Mouse (Mus musculus): Measurements from ENCODE around the gene Ptdss2. TPM values are rescaled to one million over a fixed set of nuclear protein-coding genes. Genes with fewer than 3 reads are reported as not detected.

The Ptdss2 gene
- polyA plus RNA-seq, 1 experiment from 2014 or later: 95.8 TPM

GRCm38 (mm10) chr7:141164850-141165249 lies 42.7 kb downstream of the Ptdss2 start:
- Histone ChIP-seq H3K4me1 (ENCODE audit: control insufficient read depth, insufficient read depth, low read depth, low read length) (no peaks in the 10 kb centered on the region; the same call in 1 of the 2 replicates), H3K4me2 (ENCODE audit: low read length) (no peak overlapping the region), H3K27me3 (replicated peaks; ENCODE audit: control insufficient read depth, insufficient read depth, low read length) (no peaks in the 10 kb centered on the region), H3K27ac (ENCODE audit: low read depth, low read length) (no peak overlapping the region), H3K9ac (ENCODE audit: low read depth, low read length) (no peak overlapping the region), H3K4me3 (ENCODE audit: low read length) (no peak overlapping the region), H3K9me3 (ENCODE audit: control insufficient read depth, low read length) (no peaks in the 10 kb centered on the region), H3K36me3 (ENCODE audit: control insufficient read depth, insufficient read depth, low read length) (peaks cover 3% of the 10 kb centered on the region; the same call in 1 of the 2 replicates)
- WGBS: 87% methylated on average over 6 of the region's 6 CpGs
- ATAC-seq: no peak

- Histone ChIP-seq H3K9me3 (ENCODE audit: control insufficient read depth, low read length) (no peaks in the 10 kb centered on the region), H3K36me3 (ENCODE audit: control insufficient read depth, insufficient read depth, low read length) (no peaks in the 10 kb centered on the region), H3K27me3 (replicated peaks; ENCODE audit: control insufficient read depth, insufficient read depth, low read length) (no peaks in the 10 kb centered on the region), H3K27ac (ENCODE audit: low read depth, low read length) (no peak overlapping the region), H3K4me1 (ENCODE audit: control insufficient read depth, insufficient read depth, low read depth, low read length) (peaks cover 1% of the 10 kb centered on the region), H3K9ac (ENCODE audit: low read depth, low read length) (peak overlapping the region; percentile 54), H3K4me2 (ENCODE audit: low read length) (peak overlapping the region; percentile 54), H3K4me3 (ENCODE audit: low read length) (peak overlapping the region; percentile 33)
- WGBS: 23% methylated on average over 7 of the region's 7 CpGs
- no peak for ATAC-seq
Measured at GRCm38 (mm10) chr7:141167901-141168517, 45.8 kb downstream of the Ptdss2 start.

- WGBS: 5% methylated on average over 22 of the region's 22 CpGs
- Histone ChIP-seq H3K36me3 (ENCODE audit: control insufficient read depth, insufficient read depth, low read length) (no peaks in the 10 kb centered on the region), H3K4me3 (ENCODE audit: low read length) (peak overlapping the region; percentile 33), H3K9ac (ENCODE audit: low read depth, low read length) (peak overlapping the region; percentile 54), H3K4me1 (ENCODE audit: control insufficient read depth, insufficient read depth, low read depth, low read length) (peaks cover 5% of the 10 kb centered on the region), H3K4me2 (ENCODE audit: low read length) (peak overlapping the region; percentile 54), H3K9me3 (ENCODE audit: control insufficient read depth, low read length) (no peaks in the 10 kb centered on the region), H3K27ac (ENCODE audit: low read depth, low read length) (no peak overlapping the region), H3K27me3 (replicated peaks; ENCODE audit: control insufficient read depth, insufficient read depth, low read length) (no peaks in the 10 kb centered on the region)
- no peak for ATAC-seq
Measured at GRCm38 (mm10) chr7:141168518-141168953, 46.4 kb downstream of the Ptdss2 start.

- Histone ChIP-seq H3K9ac (ENCODE audit: low read depth, low read length) (no peak overlapping the region), H3K27ac (ENCODE audit: low read depth, low read length) (no peak overlapping the region), H3K4me3 (ENCODE audit: low read length) (no peak overlapping the region), H3K4me1 (ENCODE audit: control insufficient read depth, insufficient read depth, low read depth, low read length) (peaks cover 5% of the 10 kb centered on the region), H3K4me2 (ENCODE audit: low read length) (no peak overlapping the region), H3K9me3 (ENCODE audit: control insufficient read depth, low read length) (no peaks in the 10 kb centered on the region), H3K36me3 (ENCODE audit: control insufficient read depth, insufficient read depth, low read length) (no peaks in the 10 kb centered on the region), H3K27me3 (replicated peaks; ENCODE audit: control insufficient read depth, insufficient read depth, low read length) (no peaks in the 10 kb centered on the region)
- no peak for ATAC-seq
- WGBS: 67% methylated on average over 1 of the region's 1 CpGs
Measured at GRCm38 (mm10) chr7:141169300-141169699, 47.1 kb downstream of the Ptdss2 start.

GRCm38 (mm10) chr7:141169866-141170265 lies 47.7 kb downstream of the Ptdss2 start:
- no peak overlapping the region for H3K27ac ChIP-seq (ENCODE audit: low read depth, low read length)
- no peaks in the 10 kb centered on the region for H3K36me3 ChIP-seq (ENCODE audit: control insufficient read depth, insufficient read depth, low read length)
- peaks cover 5% of the 10 kb centered on the region for H3K4me1 ChIP-seq (ENCODE audit: control insufficient read depth, insufficient read depth, low read depth, low read length)
- no peaks in the 10 kb centered on the region for H3K27me3 ChIP-seq (replicated peaks; ENCODE audit: control insufficient read depth, insufficient read depth, low read length)
- no peak overlapping the region for H3K4me3 ChIP-seq (ENCODE audit: low read length)
- H3K9me3 ChIP-seq (ENCODE audit: control insufficient read depth, low read length): no peaks in the 10 kb centered on the region
- ATAC-seq: no peak
- H3K9ac ChIP-seq (ENCODE audit: low read depth, low read length): no peak overlapping the region
- H3K4me2 ChIP-seq (ENCODE audit: low read length): no peak overlapping the region

- WGBS: 2% methylated on average over 51 of the region's 55 CpGs
Measured at GRCm38 (mm10) chr7:141172116-141173006, 50.2 kb downstream of the Ptdss2 start, which contains the start of gene Rnh1. Rnh1 (minus strand) TSS chr7:141172857.

GRCm38 (mm10) chr7:141173323-141173850 lies 51.2 kb downstream of the Ptdss2 start:
- Histone ChIP-seq H3K27me3 (replicated peaks; ENCODE audit: control insufficient read depth, insufficient read depth, low read length) (no peaks in the 10 kb centered on the region), H3K4me1 (ENCODE audit: control insufficient read depth, insufficient read depth, low read depth, low read length) (peaks cover 5% of the 10 kb centered on the region), H3K4me2 (ENCODE audit: low read length) (peak overlapping the region; percentile 75), H3K4me3 (ENCODE audit: low read length) (peak overlapping the region; percentile 54), H3K36me3 (ENCODE audit: control insufficient read depth, insufficient read depth, low read length) (no peaks in the 10 kb centered on the region), H3K9me3 (ENCODE audit: control insufficient read depth, low read length) (no peaks in the 10 kb centered on the region), H3K9ac (ENCODE audit: low read depth, low read length) (no peak overlapping the region), H3K27ac (ENCODE audit: low read depth, low read length) (peak overlapping the region; percentile 92; the same call in 1 of the 2 replicates)
- no peak for ATAC-seq
- 83% methylated on average over 5 of the region's 5 CpGs for WGBS

More at GRCm38 (mm10) chr7:141172116-141173006, 50.2 kb downstream of the Ptdss2 start, which contains the start of gene Rnh1:
- peak; percentile 98 for ATAC-seq
- peak within 1 kb of the TSS; percentile 54 for H3K4me3 ChIP-seq (ENCODE audit: low read length)
- H3K4me1 ChIP-seq (ENCODE audit: control insufficient read depth, insufficient read depth, low read depth, low read length): peaks cover 5% of the 10 kb centered on the region
- H3K9me3 ChIP-seq (ENCODE audit: control insufficient read depth, low read length): no peaks in the 10 kb centered on the region
- peak within 1 kb of the TSS; percentile 92 for H3K27ac ChIP-seq (ENCODE audit: low read depth, low read length)
- H3K4me2 ChIP-seq (ENCODE audit: low read length): peak within 1 kb of the TSS; percentile 75
- no peaks in the 10 kb centered on the region for H3K36me3 ChIP-seq (ENCODE audit: control insufficient read depth, insufficient read depth, low read length)
- peak within 1 kb of the TSS; percentile 69 for H3K9ac ChIP-seq (ENCODE audit: low read depth, low read length)
- no peaks in the 10 kb centered on the region for H3K27me3 ChIP-seq (replicated peaks; ENCODE audit: control insufficient read depth, insufficient read depth, low read length)

GRCm38 (mm10) chr7:141175068-141175467 lies 52.9 kb downstream of the Ptdss2 start:
- no peak for ATAC-seq
- H3K4me2 ChIP-seq (ENCODE audit: low read length): no peak overlapping the region
- no peak overlapping the region for H3K9ac ChIP-seq (ENCODE audit: low read depth, low read length)
- no peak overlapping the region for H3K4me3 ChIP-seq (ENCODE audit: low read length)
- no peak overlapping the region for H3K27ac ChIP-seq (ENCODE audit: low read depth, low read length)
- peaks cover 5% of the 10 kb centered on the region for H3K4me1 ChIP-seq (ENCODE audit: control insufficient read depth, insufficient read depth, low read depth, low read length)
- H3K27me3 ChIP-seq (replicated peaks; ENCODE audit: control insufficient read depth, insufficient read depth, low read length): no peaks in the 10 kb centered on the region
- H3K36me3 ChIP-seq (ENCODE audit: control insufficient read depth, insufficient read depth, low read length): no peaks in the 10 kb centered on the region
- WGBS: 87% methylated on average over 4 of the region's 4 CpGs
- no peaks in the 10 kb centered on the region for H3K9me3 ChIP-seq (ENCODE audit: control insufficient read depth, low read length)

- ATAC-seq: no peak
- Histone ChIP-seq H3K4me3 (ENCODE audit: low read length) (no peak overlapping the region), H3K4me1 (ENCODE audit: control insufficient read depth, insufficient read depth, low read depth, low read length) (peaks cover 5% of the 10 kb centered on the region), H3K9me3 (ENCODE audit: control insufficient read depth, low read length) (no peaks in the 10 kb centered on the region), H3K9ac (ENCODE audit: low read depth, low read length) (0 out of 2 replicates have a peak overlapping the region, but pooled peaks have one; percentile 6), H3K27me3 (replicated peaks; ENCODE audit: control insufficient read depth, insufficient read depth, low read length) (no peaks in the 10 kb centered on the region), H3K27ac (ENCODE audit: low read depth, low read length) (no peak overlapping the region), H3K36me3 (ENCODE audit: control insufficient read depth, insufficient read depth, low read length) (no peaks in the 10 kb centered on the region), H3K4me2 (ENCODE audit: low read length) (no peak overlapping the region)
- 2% methylated on average over 8 of the region's 8 CpGs for WGBS
Measured at GRCm38 (mm10) chr7:141176173-141176572, 54.0 kb downstream of the Ptdss2 start.

Data from hindbrain, embryonic 16.5 days (tissue).